Mouse (Mus musculus) hematopoietic stem cell, adult 5-6 weeks (primary cell): ENCODE results near the gene Man2a2. TPM values are rescaled to one million over a fixed set of nuclear protein-coding genes. Genes with fewer than 3 reads are reported as not detected.
"Not testable (repeated sequence)": the region's sequence is repeated elsewhere in the genome, so short reads cannot be mapped to it uniquely, and the experiment has no call there.

Source experiments
- ATAC-seq, 2 experiments: fragments of 125-278 bp in 1 of 2; replicated peaks in 1 of 2; 2 replicates each; pipeline ENCODE4 v1.8.0; 2016 to 2017; ENCODE audit warnings: inconsistent platforms in 2 of 2, mild to moderate bottlenecking in 2 of 2, moderate number of reproducible peaks in 2 of 2, low read depth in 1 of 2, moderate TSS enrichment in 1 of 2; ENCODE audit not compliant: low FRiP score in 2 of 2, poor library complexity in 2 of 2, severe bottlenecking in 2 of 2, insufficient read depth in 1 of 2, low TSS enrichment in 1 of 2
- total RNA-seq: library from RNA; stranded (forward); fragments of 172-1452, 232-1000 nt; gene quantifications from 2 replicates; pipeline ENCODE4 v1.2.3, GENCODE M21; 2017

Gene Man2a2
- total RNA-seq, 1 experiment from 2014 or later: 61.0 TPM

- no peak for ATAC-seq
These were observed 20.4 kb downstream of the Man2a2 start for GRCm38 (mm10) chr7:80350808-80351207.

GRCm38 (mm10) chr7:80347670-80348586 lies 23.2 kb downstream of the Man2a2 start:
- ATAC-seq: no peak

- no peak for ATAC-seq
These were observed 24.3 kb downstream of the Man2a2 start for GRCm38 (mm10) chr7:80346830-80347229.

GRCm38 (mm10) chr7:80346173-80346572 lies 25.0 kb downstream of the Man2a2 start:
- no peak for ATAC-seq

- no peak for ATAC-seq
These were observed 27.7 kb downstream of the Man2a2 start for GRCm38 (mm10) chr7:80343270-80344018.

DNA sequence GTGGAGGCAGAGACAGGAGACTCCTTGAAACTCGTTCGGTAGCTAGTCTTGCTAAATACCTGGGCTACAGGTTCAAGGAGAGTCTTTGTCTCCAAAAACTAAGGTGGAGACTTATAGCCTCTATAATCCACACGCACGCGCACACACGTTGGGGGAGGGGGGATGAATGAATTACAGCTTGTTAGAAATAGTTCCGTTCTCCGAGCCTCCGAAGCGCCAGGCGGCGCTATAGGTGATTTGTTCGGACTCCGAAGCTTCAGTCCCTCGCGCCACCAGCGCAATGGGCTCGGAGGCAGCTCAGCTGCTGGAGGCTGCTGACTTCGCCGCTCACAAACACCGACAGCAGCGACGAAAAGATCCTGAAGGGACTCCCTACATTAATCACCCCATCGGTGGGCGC lies 28.3 kb downstream of the Man2a2 start, which contains the start of gene Hddc3:
Gene Hddc3, plus strand, starts transcription at position 247 of the 400 bp plus-strand sequence.
- peak; percentile 40 to 60 for ATAC-seq

GRCm38 (mm10) chr7:80341793-80342192 lies 29.4 kb downstream of the Man2a2 start:
- ATAC-seq: no peak

GRCm38 (mm10) chr7:80340793-80341192 lies 30.4 kb downstream of the Man2a2 start, which contains the start of gene Unc45a:
Gene Unc45a, minus strand, starts transcription at chr7:80341005.
- ATAC-seq: peak; percentile 52 to 72

DNA sequence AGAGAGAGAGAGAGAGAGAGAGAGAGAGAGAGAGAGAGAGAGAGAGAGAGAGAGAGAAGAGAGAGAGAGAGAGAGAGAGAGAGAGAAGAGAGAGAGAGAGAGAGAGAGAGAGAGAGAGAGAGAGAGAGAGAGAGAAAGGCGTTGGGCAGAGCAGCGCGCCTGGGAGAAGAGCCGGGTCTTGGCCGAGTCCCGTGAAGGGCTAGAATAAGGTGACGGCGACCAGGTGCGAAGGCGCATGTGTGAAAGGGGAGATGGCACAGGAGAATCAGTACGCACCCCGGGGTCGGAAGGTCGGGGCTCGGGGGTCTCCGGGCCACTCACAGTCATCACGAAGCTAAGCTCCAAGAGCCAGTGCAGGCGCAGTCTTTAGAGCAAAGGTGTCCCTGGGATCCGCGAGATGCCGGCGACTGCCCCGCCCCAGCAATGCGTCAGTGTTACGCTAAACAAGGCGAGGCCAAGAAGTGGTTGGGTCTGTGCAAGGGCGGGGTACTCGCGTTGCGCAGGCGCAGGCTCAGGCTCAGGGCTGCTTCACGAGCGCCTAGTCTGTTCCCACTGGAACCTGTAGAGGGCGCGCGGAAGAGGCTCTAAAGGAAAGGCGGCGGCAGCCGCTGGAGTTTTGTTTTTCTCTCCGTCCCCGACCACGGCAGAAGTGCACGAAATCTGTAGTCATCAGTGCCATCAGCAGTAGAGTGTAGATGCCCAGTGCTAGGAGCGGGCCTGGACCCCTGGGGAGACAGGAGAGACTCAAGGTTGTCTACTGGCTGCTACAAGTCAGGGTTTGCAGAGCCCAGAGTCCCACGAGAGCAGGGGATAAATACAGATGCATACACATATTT lies 31.2 kb downstream of the Man2a2 start:
- ATAC-seq: peak; percentile 91 to 93

GRCm38 (mm10) chr7:80339371-80339770 lies 31.8 kb downstream of the Man2a2 start:
- no peak for ATAC-seq

DNA sequence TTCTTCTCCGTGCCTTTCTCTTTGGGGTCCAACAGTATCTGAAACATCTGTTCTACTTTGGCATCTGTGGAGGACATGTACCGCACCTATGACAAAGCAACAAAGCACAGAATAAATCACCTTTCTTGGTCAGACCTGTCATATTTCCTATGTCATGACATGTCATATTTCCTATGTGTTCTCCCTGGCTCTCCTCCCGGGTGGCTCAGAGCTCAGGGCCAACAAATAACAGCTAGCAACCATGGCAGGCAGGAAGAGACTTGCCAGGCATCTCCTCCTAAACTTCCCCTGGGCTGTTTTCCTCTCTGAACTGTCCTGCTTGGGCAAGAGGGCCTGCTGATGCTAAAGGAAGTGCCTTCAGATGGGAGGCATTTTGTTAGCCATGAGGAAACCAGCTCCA lies 34.2 kb downstream of the Man2a2 start:
- ATAC-seq: no peak

GRCm38 (mm10) chr7:80334848-80335247 lies 36.3 kb downstream of the Man2a2 start:
- ATAC-seq: no peak

GRCm38 (mm10) chr7:80331433-80331832 lies 39.7 kb downstream of the Man2a2 start:
- ATAC-seq: no peak

- ATAC-seq: no peak
These were observed 40.9 kb downstream of the Man2a2 start for GRCm38 (mm10) chr7:80330278-80330677.

GRCm38 (mm10) chr7:80326076-80326475 lies 45.1 kb downstream of the Man2a2 start:
- ATAC-seq: no peak

DNA sequence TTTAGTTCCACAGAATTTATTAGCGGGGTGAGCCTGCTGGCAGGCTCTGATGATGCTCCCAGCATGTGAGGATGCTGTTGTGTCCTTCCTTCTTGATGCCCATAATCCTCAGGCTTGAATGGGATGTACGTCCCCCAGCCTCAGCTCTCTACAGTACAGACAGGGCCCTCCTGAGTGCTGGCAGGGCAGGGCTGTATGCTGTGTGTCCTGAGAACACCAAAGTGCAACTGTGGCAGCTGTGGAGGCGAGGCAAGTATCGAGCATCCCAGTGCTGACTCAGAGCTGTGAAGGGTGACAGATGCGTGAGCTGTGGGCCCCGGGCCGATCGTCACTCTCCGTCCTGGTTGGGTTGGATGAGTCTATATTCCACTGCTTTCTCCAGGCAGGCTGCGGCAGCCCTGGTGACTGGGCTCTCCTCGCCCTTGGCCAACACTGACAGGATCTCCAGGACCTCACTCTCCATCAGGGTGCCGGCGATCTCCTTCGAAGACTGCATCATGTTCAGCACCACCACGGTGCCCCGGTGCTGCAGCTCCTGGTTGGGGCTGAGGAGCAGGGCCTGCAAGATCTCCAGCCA lies 45.8 kb downstream of the Man2a2 start:
- no peak for ATAC-seq

DNA sequence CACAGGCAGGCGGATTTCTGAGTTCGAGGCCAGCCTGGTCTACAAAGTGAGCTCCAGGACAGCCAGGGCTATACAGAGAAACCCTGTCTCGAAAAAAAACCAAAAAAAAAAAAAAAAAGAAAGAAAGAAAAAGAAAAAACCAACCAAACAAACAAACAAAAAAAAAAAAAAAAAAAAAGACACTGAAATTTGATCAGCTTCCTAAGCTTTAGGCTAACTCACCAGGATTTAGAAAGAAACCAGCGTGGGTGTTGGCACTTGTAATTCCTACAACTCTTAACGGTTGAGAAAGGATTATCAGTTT lies 46.4 kb downstream of the Man2a2 start:
- ATAC-seq: not testable (repeated sequence)
